Mouse (Mus musculus) kidney, postnatal 4 days (tissue): ENCODE measurements around the gene Fezf2.

ENCODE experiments used
- DNase-seq, 2 experiments: peaks; one replicate each; pipeline ENCODE4 v3.0.0; 2021; ENCODE audit warnings: mixed read lengths in 2 of 2

Gene Fezf2

GRCm38 (mm10) chr14:12348089-12348488, at the start of gene Fezf2:
Gene Fezf2 (minus strand): TSS chr14:12348189.
- DNase-seq, result no peak

- no peak for DNase-seq
Observed at GRCm38 (mm10) chr14:12397561-12397960, 49.6 kb upstream of the Fezf2 start.

- no peak for DNase-seq
Observed at GRCm38 (mm10) chr14:12394318-12394717, 46.3 kb upstream of the Fezf2 start.

GRCm38 (mm10) chr14:12393271-12393861, 45.4 kb upstream of the Fezf2 start:
- no peak for DNase-seq

DNA sequence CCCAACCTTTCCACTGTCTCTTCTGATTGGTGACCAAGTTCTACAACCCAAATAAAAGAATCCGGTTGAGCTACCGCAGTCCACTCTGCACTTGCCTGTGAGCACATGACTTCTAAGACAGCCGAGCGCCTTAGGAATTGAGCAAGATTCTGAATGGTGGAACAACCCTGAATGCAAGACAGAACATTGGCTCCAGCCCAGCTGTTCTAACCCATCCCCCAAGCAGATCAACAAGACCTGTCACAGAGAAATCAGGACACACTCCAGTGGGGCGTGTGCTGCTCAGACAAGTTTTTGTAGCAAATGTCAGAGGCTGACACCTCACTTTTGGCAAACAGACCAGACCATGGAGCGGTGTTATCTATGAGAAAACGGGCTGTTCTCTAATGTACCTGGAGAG, 43.2 kb upstream of the Fezf2 start:
- no peak for DNase-seq

DNA sequence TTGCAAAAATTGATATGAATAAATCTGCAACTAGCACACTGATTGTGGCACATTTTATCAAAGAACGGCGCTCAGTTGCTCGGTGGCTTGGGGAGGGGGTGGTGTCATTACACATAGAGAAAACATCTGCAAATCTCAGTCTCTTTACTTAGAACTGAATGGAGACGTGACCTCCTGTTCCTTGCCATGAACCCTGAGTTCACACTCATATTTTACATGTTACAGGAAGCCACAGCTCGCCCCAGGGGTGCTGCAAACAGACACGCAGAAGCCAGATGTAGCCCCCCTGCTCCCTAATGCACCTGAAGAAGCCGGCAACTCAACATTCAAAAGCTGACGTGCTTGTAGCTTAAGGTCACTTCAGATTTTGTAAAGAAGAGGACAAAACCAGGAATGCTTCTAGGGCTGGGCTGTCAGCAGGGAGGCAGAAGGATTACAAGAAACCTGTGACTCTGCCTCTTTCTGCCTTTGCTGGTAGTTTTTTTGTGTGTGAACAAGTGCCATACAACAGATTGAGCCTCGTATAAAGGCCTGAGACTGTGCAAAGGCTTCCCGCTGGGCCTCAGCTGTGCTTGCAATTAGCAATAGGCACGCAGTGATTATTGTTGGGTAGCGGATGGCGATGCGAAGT, 40.9 kb upstream of the Fezf2 start:
- no peak for DNase-seq

DNA sequence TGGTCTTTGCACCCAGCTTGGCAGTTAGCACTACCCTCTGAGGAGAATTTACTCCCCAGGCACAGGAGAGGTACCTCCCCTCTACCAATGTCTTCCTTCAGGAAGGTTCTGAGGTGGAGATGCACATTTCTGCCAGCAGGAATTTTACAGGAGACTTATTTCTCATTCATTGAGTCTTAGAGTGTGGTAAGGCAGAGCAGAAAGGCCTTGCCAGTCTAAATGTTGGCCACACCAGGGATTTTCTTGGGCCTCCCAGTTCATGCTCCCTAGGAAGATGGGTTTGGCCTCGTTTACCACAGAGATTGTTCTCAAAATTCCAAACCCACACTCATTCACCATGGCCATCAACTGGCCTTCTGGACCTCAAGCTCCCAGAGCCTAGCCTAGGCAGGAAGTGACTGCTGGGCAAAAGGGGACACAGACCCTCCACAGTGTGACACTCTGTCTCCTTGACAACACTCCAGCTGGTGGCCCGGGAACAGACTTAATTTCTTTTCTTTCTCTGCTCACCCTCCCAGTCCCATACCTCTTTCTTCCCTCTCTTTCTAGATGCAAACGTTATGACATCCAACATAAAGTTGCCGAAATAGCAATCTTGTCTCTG, 40.3 kb upstream of the Fezf2 start:
- no peak for DNase-seq

DNA sequence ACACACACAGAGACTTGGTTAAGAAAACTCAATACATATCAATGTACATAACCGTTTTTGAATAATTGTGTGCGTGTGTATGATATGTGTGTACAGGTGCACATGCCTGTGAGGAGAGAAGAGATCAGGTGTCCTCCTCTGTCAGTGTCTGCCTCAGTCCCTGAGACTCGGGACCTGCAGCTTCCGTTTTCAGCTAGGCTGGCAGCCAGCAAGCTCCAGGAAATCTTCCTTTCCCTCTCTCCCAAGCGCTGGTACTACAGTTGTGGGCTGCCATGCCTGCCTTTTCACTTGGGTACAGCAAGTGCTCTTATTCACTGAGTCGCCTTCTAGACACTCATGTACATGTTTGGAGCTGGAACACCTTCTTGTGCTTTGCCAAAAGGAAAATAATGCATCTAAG, 39.2 kb upstream of the Fezf2 start:
- DNase-seq, result no peak

DNA sequence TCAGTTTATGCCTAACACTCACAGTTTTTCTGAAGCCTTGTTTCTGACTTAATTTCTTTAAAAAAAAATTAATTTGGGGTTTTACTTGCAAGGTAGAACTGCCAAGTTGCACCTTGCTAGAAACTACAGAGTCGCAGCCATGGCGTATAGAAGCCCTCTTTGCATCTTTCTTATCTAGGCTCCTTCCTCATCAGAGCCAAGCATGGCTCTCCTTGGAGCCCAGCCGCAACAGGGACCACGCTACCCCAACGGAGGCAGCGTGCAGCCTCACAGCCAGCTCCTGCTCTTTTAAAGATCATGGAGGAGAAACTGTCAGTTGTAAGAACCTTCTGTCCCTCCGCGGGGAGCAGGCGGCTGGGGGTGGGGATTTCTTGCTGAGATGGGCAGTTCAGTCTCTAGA, 29.9 kb upstream of the Fezf2 start:
- DNase-seq, result no peak

GRCm38 (mm10) chr14:12377289-12377688, 29.3 kb upstream of the Fezf2 start:
- DNase-seq, result no peak

GRCm38 (mm10) chr14:12375451-12375850, 27.5 kb upstream of the Fezf2 start:
- no peak for DNase-seq

GRCm38 (mm10) chr14:12350271-12350916, 2.4 kb upstream of the Fezf2 start:
- no peak for DNase-seq

DNA sequence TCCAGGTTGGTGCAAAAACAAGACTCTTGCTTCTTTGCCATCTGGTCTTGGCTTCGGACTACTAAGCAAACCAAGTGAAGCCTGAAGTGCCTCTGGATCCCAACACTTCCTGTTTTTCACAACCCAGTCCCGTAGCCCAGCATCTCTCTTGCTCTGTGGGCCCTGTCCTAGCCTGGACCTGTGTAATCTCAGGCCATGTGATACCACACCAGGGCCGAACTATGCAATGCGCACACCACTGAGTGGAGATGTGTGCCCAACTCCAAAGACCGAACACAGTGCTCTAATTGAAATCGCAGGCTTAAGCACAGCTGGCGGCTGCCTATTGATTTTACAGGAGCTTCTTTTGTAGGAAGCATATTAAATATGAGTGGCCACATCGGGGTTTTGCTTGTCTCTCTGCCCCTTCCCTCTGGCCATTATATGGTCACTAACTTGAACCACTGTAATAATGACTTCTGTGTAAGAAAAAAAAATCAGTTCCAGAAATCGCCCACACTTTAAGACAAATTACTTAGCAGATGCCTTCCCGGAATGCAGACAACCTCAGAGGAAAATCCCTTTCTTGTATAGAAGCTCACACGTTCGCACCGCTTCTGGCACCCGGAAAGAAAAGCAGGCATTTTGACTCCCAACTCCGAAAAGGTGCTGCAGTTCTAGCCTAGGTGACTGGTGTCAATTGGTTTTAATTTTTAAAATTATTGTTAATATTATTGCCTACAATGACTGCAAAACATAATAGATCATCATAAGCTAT, 1.5 kb upstream of the Fezf2 start:
- DNase-seq, result no peak

- DNase-seq, result peak in 1 of 2 experiments; percentile 15
Observed at GRCm38 (mm10) chr14:12346865-12347600, 956 bp downstream of the Fezf2 start.

DNA sequence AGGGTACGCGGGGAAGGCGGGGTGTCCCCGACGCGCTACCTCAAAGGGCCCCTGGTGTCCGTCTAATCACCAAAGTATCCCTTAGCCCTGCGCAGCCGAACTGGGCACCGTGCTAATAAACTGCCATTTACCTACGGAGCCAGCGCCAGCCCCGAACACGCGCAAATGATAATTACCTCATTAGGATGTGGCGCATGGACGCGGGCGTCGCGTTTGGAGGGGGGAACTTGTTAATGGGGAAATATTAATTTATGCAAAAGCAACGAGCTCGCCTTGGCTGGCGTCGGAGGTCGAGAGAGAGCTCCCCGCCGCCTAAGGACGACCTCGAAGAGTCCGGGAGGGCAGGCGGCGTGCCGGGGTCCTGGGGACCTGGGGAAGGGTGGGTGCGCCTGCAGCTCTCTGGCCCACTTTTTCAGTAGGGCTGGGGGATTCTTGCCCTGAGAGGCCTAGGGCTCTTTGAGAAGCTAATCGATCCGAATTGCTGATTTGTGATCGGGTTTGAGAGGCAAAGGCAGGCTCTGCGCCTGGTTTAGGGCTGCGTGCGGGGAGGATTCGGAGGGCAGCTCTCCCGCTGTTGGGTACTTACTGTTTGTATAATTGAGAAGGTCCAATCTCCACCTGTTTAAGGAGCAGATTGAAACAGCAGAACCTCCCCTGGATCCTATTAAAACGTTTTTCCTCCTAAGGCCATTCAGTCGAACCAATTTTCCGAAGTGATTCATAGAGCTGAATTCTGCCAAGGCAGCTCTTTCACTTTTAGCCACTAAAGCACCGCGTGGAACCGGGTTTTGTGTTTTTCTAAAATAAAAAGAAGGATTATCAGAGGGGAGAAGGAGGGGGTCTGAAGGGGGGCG, 1.8 kb downstream of the Fezf2 start:
- peak in 1 of 2 experiments; percentile 10 for DNase-seq

DNA sequence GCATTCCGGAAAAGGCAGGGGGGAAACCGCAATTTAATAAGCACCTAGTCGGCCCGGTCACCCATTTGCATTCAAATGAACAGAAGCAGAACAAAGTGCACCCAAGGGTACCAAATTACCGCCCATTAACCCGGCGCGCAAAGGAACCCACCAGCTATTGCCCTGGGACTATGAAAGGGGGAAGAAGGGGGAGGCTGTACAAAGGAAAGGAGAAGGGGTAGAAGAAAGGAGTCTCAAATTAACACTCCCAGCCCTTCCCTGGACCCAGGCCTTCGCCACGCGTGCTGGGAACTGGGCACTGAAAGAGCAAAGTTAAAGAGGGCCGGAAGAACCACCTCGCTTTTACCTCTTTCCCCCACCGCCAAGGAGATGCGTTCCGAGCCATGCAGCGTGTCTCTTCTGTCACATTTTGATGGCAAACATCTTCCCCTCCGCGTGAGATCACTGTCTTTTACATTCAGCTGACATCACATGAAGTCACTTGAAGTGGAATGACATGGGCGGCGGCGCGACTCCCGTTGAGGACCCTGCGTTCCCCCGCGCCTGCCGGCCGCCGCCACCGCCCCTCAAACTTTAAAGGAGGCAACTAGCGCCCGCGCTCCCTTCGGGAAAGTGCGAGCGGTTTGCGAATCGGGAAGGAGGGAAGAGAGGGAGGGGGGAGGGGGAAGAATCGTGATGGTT, 2.6 kb downstream of the Fezf2 start:
- DNase-seq, result peak in 1 of 2 experiments; percentile 11

- DNase-seq, result peak; percentile 32 to 43
Observed at GRCm38 (mm10) chr14:12344746-12345240, 3.2 kb downstream of the Fezf2 start.

DNA sequence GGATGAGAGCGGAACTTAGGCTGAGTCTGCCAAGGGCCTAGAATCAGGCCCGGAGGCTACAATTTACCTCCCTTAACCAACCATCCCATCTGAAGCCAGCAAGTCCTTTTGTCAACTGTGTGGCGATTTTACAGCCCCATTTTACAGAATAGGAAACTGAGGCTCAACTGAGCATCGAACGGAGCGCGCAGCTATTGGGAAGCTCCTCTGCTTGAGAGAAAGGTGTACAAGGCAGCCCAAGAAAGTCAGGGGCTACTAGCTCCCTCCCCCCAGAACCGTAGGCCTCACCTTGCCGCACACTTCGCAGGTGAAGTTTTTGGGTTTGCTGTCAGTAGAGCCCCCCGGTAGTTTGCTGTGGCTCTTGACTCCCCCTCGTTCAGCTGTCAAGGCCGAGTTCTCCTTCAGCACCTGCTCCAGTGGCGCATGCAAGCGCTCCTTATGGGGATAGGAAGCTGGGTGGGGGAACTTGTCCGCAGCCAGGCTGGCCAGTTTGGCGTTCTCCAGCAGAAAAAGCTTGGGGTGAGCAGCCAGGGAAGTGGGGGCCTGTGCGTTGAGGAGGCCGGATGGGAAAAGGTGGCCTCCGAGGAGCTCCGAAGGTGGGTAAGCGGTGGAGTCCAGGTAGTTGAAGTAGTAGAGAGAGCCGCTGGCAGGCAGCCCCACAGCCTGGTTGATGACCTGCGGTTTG, 3.8 kb downstream of the Fezf2 start:
- no peak for DNase-seq

DNA sequence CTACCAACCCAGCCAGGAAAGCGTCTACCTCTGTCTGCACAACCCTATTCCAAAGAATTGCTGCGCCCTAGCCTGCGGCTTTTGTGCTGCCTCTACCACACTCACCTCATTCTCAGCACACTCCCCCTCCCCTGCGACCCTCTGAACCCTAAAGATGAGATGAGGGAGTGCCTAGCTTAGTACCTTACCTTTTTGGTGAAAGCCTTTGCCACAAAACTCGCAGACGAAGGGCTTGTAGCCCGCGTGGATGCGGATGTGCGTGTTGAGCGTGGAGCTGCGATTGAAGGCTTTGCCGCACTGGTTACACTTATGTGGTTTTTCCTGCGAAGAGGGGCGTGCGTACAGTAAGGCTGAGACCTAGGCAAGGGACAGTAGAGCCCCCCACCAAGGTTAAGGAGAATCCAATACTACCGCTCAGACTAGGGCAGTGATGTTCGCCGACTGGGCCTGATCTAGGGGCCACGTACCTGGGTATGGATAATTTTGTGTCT, 4.5 kb downstream of the Fezf2 start:
- DNase-seq, result peak in 1 of 2 experiments; percentile 5
